Mouse (Mus musculus) forebrain, postnatal 0 days (tissue): ENCODE data around the gene Slc41a2. TPM values are rescaled to one million over a fixed set of nuclear protein-coding genes. Genes with fewer than 3 reads are reported as not detected.

ENCODE experiments used
- ATAC-seq: fragments of 200-750 bp; cut with Nextera tagmentation; 2 replicates; pipeline ENCODE4 v1.8.0; 2017; ENCODE audit warnings: mild to moderate bottlenecking, moderate library complexity
- DNase-seq: peaks from one replicate; pipeline ENCODE4 v3.0.0-alpha.2; 2015
- H3K27ac ChIP-seq: fragments of 300-500 bp; sonication (generic); 2 replicates; pipeline ENCODE4 v1.5.1; 2014; ENCODE audit warnings: low read depth, mild to moderate bottlenecking, antibody characterized with exemption, low read length, moderate library complexity, mixed read lengths
- H3K27me3 ChIP-seq: fragments of 300-500 bp; sonication (generic); 2 replicates; pipeline ENCODE4 v1.6.1; 2014; ENCODE audit warnings: mild to moderate bottlenecking, low read length, mixed read lengths; ENCODE audit not compliant: insufficient read depth
- H3K36me3 ChIP-seq: fragments of 300-500 bp; sonication (generic); 2 replicates; pipeline ENCODE4 v1.6.1; 2014; ENCODE audit warnings: mild to moderate bottlenecking, moderate library complexity; ENCODE audit not compliant: insufficient read depth
- H3K4me1 ChIP-seq: fragments of 300-500 bp; sonication (generic); 2 replicates; pipeline ENCODE4 v1.6.1; 2014; ENCODE audit warnings: antibody characterized with exemption; ENCODE audit not compliant: insufficient read depth
- H3K4me2 ChIP-seq: fragments of 300-500 bp; sonication (generic); 2 replicates; pipeline ENCODE4 v1.6.1; 2014; ENCODE audit warnings: low read depth, mild to moderate bottlenecking, moderate library complexity
- H3K4me3 ChIP-seq: fragments of 300-500 bp; sonication (generic); 2 replicates; pipeline ENCODE4 v1.5.1; 2014; ENCODE audit warnings: low read depth, low read length, mixed read lengths
- H3K9ac ChIP-seq: fragments of 300-500 bp; sonication (generic); 2 replicates; pipeline ENCODE4 v1.6.1; 2014; ENCODE audit warnings: mild to moderate bottlenecking
- H3K9me3 ChIP-seq: fragments of 300-500 bp; sonication (generic); 2 replicates; pipeline ENCODE4 v1.6.1; 2016; ENCODE audit warnings: low read length
- CTCF ChIP-seq: sonication (generic); IDR thresholded peaks from 2 replicates; pipeline ENCODE4 v1.5.1; 2016; ENCODE audit warnings: antibody characterized with exemption, control low read depth, low read depth
- WGBS: fragments of 180-500 bp; shearing (Covaris S2); extraction: QIAGEN DNeasy Blood & Tissue Kit; methylation state at CpG from one replicate; pipeline ENCODE4 v1.1.7; 2014; 5-methylcytosine and 5-hydroxymethylcytosine counted together
- polyA plus RNA-seq: library from polyadenylated mRNA; unstranded; fragments of >200 nt; fragmentation: Nextera tagmentation; extraction: Ambion mirVana; gene quantifications from 2 replicates; pipeline ENCODE4 v1.2.1, GENCODE M21; 2015
- total RNA-seq: library from RNA; depleted of rRNA; stranded (reverse); fragments of >200 nt; gene quantifications from 2 replicates; pipeline ENCODE4 v1.2.3, GENCODE M21; 2014

Gene Slc41a2
- total and polyA plus RNA-seq, 2 experiments from 2014 or later = 10.1 to 23.8 TPM

DNA sequence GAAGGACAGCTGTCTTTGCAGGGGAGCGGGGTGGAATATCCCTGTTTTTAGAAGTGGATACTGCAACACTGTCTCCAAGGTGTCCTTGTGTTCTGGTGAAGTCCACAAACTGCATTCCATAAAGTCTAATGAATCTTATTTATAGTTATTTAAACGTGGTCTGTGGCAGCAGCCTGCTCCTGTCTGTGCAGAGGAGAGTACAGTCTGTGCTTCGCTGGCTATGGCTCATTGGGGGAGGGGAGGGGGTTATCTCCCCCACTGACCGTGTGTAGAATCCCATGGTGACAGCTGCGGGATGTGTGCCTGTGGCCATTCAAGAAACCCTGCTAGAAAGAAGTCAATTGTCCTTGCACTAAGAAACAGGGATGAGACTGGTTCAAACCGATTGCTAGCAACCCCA lies 145.7 kb downstream of the Slc41a2 start:
- WGBS = 52% methylated on average over 6 of the region's 6 CpGs
- no peak for TF ChIP-seq CTCF

DNA sequence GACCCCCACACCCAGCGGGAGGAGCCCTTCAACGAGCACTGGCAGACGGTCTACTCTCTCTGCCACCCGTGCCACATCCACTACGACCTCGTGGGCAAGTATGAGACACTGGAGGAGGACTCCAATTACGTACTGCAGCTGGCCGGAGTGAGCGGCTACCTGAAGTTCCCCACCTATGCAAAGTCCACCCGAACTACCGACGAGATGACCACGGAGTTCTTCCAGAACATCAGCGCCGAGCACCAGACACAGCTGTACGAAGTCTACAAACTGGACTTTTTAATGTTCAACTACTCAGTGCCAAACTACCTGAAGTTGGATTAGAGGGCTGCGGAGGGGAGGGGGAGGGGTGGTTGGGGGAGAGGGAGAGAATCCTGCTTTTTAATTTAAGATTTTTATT lies 146.2 kb downstream of the Slc41a2 start:
- no peak for TF ChIP-seq CTCF
- Histone ChIP-seq H3K9me3 (no peaks in the 10 kb centered on the region), H3K4me1 (0 out of 2 replicates have a peak, but pooled peaks cover 4% of the 10 kb centered on the region), H3K9ac (no peak overlapping the region), H3K27me3 (no peaks in the 10 kb centered on the region), H3K4me2 (no peak overlapping the region), H3K4me3 (no peak overlapping the region), H3K36me3 (peaks cover 6% of the 10 kb centered on the region; the same call in 1 of the 2 replicates), H3K27ac (no peak overlapping the region)
- ATAC-seq (no peak), DNase-seq (no peak)
- WGBS = 96% methylated on average over 17 of the region's 17 CpGs

More for the DNA sequence above, 145.7 kb downstream of the Slc41a2 start:
- ATAC-seq (no peak), DNase-seq (no peak)
- Histone ChIP-seq H3K4me3 (no peak overlapping the region), H3K27me3 (no peaks in the 10 kb centered on the region), H3K27ac (no peak overlapping the region), H3K9me3 (no peaks in the 10 kb centered on the region), H3K4me2 (no peak overlapping the region), H3K9ac (no peak overlapping the region), H3K36me3 (peaks cover 6% of the 10 kb centered on the region; the same call in 1 of the 2 replicates), H3K4me1 (0 out of 2 replicates have a peak, but pooled peaks cover 4% of the 10 kb centered on the region)

DNA sequence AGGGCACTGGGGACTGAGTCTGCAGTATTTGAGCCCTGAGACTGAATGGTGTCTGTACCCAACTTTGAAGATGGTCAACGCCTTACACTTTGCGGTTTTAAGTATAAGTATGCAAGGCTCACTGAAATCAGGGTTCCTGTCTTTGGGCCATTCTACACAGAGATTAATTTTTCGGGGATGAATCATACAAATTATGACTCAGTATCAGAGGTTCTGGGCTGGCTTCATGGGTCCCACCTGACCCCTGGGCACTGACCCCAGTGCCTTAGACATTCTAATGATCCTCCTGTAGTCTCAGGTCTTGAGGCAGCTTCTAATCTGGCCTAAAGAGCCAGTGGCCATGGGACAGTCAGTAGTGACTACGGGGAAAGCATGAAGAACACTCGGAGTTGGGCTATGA lies 148.6 kb downstream of the Slc41a2 start:
- Histone ChIP-seq H3K4me3 (no peak overlapping the region), H3K27me3 (no peaks in the 10 kb centered on the region), H3K9ac (no peak overlapping the region), H3K27ac (no peak overlapping the region), H3K4me2 (no peak overlapping the region), H3K36me3 (peaks cover 6% of the 10 kb centered on the region; the same call in 1 of the 2 replicates), H3K9me3 (no peaks in the 10 kb centered on the region), H3K4me1 (peaks cover 9% of the 10 kb centered on the region; the same call in 1 of the 2 replicates)
- DNase-seq = no peak
- no peak for TF ChIP-seq CTCF
- 98% methylated on average over 5 of the region's 5 CpGs for WGBS
- ATAC-seq = no peak

DNA sequence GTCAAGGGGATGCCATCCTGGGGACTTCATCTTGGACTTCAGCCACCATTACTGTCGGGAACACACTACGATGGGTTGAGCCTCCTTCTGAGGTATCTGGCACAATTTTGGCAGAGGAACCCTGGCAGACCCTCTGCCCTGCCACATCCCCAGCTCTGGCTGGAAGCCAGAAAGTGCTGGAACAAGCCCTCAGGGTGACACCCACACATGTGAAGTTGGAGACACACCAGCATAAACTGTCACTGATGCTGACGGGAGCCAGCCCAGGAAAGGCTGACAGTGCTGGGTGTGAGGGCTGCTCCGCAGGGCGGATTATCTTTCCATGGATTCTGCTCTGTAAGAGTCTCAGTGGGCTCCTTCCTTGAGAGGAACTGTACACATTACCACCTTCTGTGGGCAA lies 150.7 kb downstream of the Slc41a2 start:
- Histone ChIP-seq H3K27me3 (no peaks in the 10 kb centered on the region), H3K9me3 (no peaks in the 10 kb centered on the region), H3K4me2 (no peak overlapping the region), H3K27ac (no peak overlapping the region), H3K9ac (no peak overlapping the region), H3K36me3 (peaks cover 6% of the 10 kb centered on the region; the same call in 1 of the 2 replicates), H3K4me3 (no peak overlapping the region), H3K4me1 (peaks cover 10% of the 10 kb centered on the region; the same call in 1 of the 2 replicates)
- WGBS = 40% methylated on average over 5 of the region's 5 CpGs
- no peak for TF ChIP-seq CTCF
- DNase-seq = peak; percentile 30
- no peak for ATAC-seq

DNA sequence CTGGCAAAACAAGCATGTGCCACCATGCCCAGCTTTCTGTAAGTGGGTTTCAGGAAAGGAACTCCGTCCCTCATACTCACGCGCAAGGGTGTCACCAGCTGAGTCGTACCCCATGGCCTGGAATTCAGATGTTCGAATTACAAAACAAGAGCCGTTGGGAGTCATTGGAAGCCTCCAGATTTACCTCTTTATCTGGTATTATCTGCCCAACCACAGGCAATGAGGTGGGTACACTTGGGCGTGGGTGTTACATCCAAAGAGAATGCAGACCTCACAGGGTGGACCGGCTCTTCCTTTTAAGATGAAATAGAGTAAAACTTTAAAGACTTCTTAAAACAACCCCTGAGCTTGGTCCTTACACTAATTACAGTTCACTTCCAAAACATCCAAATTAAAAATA lies 151.5 kb downstream of the Slc41a2 start:
- no peak overlapping the region for H3K4me2 ChIP-seq
- 83% methylated on average over 8 of the region's 8 CpGs for WGBS
- no peak for TF ChIP-seq CTCF
- DNase-seq = no peak
- no peak overlapping the region for H3K27ac ChIP-seq
- peaks cover 10% of the 10 kb centered on the region; the same call in 1 of the 2 replicates for H3K4me1 ChIP-seq
- no peaks in the 10 kb centered on the region for H3K27me3 ChIP-seq
- peaks cover 2% of the 10 kb centered on the region; the same call in 1 of the 2 replicates for H3K36me3 ChIP-seq
- no peak overlapping the region for H3K9ac ChIP-seq
- ATAC-seq = no peak
- H3K9me3 ChIP-seq = no peaks in the 10 kb centered on the region
- H3K4me3 ChIP-seq = no peak overlapping the region

DNA sequence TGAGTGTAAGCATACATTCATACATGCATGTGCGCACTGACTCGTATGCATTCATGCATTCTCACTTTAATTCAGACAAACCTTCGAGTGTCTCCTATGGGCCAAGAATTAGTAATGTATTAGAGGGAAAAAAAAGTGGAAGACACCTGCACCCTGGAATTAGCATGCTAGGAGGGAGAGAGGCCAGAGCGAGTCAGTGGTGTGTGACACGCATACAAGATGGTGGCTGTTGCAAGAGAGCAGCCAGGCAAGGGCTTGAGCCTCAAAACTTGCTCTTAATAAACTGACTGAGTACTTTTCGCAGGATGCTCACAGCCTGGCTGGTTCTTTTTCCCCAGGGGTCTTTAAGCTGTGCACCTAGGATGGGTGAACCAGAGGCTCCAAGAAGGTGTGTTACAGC lies 152.6 kb downstream of the Slc41a2 start:
- DNase-seq (no peak), ATAC-seq (no peak)
- H3K9ac ChIP-seq = no peak overlapping the region
- H3K4me2 ChIP-seq = no peak overlapping the region
- no peak overlapping the region for H3K4me3 ChIP-seq
- no peaks in the 10 kb centered on the region for H3K27me3 ChIP-seq
- H3K27ac ChIP-seq = no peak overlapping the region
- WGBS = 77% methylated on average over 6 of the region's 6 CpGs
- no peaks in the 10 kb centered on the region for H3K9me3 ChIP-seq
- TF ChIP-seq CTCF = no peak
- peaks cover 10% of the 10 kb centered on the region; the same call in 1 of the 2 replicates for H3K4me1 ChIP-seq
- H3K36me3 ChIP-seq = no peaks in the 10 kb centered on the region

DNA sequence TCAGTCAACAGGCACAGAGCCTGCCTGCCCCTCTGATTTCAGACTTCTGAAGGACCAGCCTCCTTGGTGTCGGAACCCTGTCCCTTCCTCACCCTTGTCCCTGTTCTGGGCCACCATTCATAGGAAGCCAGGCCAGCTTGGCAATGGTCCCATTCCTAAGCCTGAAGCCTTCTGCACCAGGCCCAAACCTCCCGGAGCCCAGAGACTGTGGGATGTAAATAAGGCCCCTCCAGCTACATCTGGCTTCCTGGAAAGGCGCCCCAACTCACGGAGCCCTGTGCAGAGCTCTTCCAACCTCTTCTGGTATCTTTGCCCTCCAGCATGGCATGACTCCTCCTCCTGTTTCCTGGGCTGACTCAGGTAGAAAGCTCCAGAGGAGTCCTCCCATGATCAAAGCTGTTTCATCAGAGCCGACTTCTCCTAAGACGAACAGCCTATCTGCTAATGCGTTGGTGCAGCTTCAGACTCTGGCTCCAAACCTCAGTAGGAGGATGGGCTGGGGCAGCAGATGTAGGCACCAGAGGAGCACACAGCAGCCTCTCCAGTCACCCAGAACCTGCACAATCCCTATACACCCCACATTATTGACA lies 153.1 kb downstream of the Slc41a2 start:
- H3K27ac ChIP-seq = peak overlapping the region; percentile 35; the same call in 1 of the 2 replicates
- H3K9me3 ChIP-seq = no peaks in the 10 kb centered on the region
- no peak overlapping the region for H3K4me2 ChIP-seq
- no peaks in the 10 kb centered on the region for H3K36me3 ChIP-seq
- no peak overlapping the region for H3K9ac ChIP-seq
- peak; percentile 22 for DNase-seq
- no peak overlapping the region for H3K4me3 ChIP-seq
- peaks cover 10% of the 10 kb centered on the region; the same call in 1 of the 2 replicates for H3K4me1 ChIP-seq
- H3K27me3 ChIP-seq = no peaks in the 10 kb centered on the region
- WGBS = 34% methylated on average over 7 of the region's 7 CpGs
- TF ChIP-seq CTCF = no peak
- ATAC-seq = peak; percentile 25; the same call in 1 of the 2 replicates
